Mouse (Mus musculus) right cerebral cortex, postnatal 36 days (tissue): ENCODE results near the gene B3gnt7.

Experiments
- DNase-seq, 2 experiments: peaks; one replicate each; pipeline ENCODE4 v3.0.0; 2022; ENCODE audit warnings: low spot score in 2 of 2, mixed read lengths in 1 of 2

B3gnt7 gene

DNA sequence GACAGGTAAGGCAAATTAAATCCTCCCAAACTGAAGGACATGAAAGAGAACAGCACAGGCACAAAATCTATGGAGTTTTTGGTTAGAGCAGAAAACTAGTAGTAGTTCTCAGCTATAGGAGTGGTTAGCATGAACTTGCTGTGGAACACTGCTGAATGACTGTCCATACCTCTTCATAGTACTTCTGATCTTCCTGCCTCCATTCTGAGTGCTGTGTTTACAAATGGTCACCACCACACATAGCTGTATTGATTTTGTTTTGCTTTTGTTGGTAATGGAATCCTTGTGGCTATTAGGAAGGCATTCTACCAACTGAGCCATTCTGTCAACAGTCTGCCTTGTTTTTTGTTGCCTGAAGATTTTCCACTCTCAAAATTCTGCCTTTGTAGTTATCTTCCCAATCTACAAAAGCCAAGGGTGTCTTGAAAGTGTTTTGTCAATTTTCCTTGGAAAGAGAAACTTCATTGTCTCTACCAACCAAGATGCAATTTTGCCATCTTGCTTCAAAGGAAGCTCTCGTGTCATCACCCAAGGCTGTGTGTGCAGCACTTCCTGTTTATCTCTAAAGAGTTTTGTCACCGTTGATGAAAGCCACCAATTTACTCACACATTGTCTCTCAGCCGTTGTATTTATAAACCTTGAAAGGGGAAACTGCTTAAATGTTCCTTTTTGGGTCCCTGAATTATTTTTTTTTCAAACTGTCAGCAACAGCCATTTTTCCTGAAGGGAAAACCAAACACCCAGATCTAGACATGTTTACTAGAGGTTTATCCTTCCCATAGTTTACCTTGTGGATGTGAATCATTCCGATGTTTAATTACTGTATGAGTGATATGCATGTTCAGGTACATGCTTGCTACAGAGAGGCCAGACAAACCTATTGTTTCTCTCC lies 41.6 kb downstream of the B3gnt7 start:
- DNase-seq = no peak

GRCm38 (mm10) chr1:86345069-86345468 lies 42.4 kb downstream of the B3gnt7 start:
- no peak for DNase-seq

GRCm38 (mm10) chr1:86345956-86346355 lies 43.3 kb downstream of the B3gnt7 start:
- no peak for DNase-seq

DNA sequence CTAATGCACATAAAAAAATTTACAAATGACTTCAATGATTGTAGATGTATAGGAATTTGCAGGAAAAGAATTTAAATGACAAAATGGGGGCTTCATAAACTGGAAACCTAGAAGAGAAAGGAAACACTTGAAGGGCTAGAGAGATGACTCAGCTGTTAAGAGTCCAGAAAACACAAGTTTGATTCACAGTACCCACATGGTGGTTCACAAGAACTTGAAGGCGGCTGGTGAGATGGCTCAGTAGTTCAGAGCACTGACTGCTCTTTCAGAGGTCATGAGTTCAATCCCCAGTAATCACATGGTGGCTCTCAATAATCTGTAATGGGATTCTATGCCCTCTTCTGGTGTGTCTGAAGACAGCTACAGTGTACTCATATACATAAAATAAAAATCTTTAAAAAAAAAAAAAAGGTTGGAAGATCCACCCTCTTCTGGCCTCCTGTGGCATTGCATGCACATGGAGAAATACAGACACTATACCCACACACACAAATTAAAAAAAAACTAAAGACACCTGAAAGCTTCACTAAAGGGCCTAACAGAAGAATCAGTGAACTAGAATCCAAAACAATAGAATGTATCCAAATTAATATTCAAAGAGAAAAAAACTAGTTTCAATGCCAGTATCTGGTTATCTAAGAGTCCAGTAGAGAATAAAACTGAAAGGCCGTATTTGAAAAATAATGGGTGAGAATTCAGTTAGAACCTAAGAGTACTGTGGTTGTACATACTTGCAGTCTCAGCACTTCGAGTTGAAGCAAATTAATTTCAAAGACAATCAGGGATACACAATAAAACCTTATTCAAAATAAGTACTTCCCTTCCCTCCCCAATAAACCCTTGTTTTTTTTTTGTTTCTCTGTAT lies 44.5 kb downstream of the B3gnt7 start:
- DNase-seq = no peak

DNA sequence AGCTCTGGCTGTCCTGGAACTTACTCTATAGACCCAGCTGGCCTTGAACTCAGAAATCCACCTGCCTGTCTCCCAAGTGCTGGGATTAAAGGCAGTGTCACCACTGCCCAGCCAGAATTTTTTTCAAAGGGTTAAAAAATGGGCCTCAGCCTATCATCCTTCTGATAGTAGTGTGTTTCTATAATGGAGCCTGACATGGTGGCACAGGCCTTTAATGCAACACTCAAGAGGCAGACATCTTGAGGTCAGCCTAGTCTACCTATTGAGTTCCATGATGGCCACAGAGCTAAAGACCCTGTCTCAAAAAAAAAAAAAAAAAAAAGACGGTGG lies 45.0 kb downstream of the B3gnt7 start:
- no peak for DNase-seq

DNA sequence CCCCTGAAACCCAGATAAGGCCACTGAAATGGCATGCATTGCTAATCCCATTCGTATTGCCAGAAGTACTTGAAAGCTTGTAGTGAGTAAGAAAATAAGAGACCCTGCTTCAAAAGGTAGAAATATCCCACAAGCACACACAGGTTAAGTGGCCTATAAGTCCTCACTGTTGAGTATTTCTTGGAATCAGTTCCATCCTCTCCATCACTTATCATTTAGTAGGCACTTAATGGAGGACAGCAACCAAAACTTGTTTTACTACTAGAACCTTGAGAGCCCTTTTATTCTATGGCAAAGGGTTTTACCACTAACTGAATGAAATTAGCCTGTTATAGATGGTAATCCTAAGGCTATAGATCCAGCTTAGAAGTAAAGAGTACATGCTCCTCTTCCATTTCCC lies 45.5 kb downstream of the B3gnt7 start:
- no peak for DNase-seq

- DNase-seq = no peak
Observed at GRCm38 (mm10) chr1:86348801-86349200, 46.2 kb downstream of the B3gnt7 start.

- DNase-seq = no peak
Observed at GRCm38 (mm10) chr1:86349201-86349600, 46.6 kb downstream of the B3gnt7 start.

GRCm38 (mm10) chr1:86349696-86350095 lies 47.1 kb downstream of the B3gnt7 start:
- DNase-seq = no peak

GRCm38 (mm10) chr1:86350576-86350975 lies 47.9 kb downstream of the B3gnt7 start:
- no peak for DNase-seq

- DNase-seq = no peak
Observed at GRCm38 (mm10) chr1:86354186-86354585, 51.6 kb downstream of the B3gnt7 start.
